Mouse (Mus musculus): ENCODE measurements around the gene Ptprb. TPM values are rescaled to one million over a fixed set of nuclear protein-coding genes. Genes with fewer than 3 reads are reported as not detected.

Gene Ptprb
- total and polyA plus RNA-seq, 3 experiments: not detected

- Histone ChIP-seq H3K27me3 (ENCODE audit: control insufficient read depth in 1 of 2, insufficient read depth in 2 of 2, low read length in 2 of 2) (no peaks in the 10 kb centered on the region), H3K36me3 (ENCODE audit: control insufficient read depth in 1 of 2, insufficient read depth in 2 of 2, low read length in 2 of 2) (no peaks in the 10 kb centered on the region), H3K4me1 (ENCODE audit: control insufficient read depth in 1 of 2, insufficient read depth in 2 of 2, low read length in 2 of 2) (no peaks in the 10 kb centered on the region), H3K9me3 (replicated peaks; ENCODE audit: insufficient read depth, low read length) (no peaks in the 10 kb centered on the region), H3K4me3 (ENCODE audit: control insufficient read depth in 1 of 2, insufficient read depth in 1 of 2, low read depth in 2 of 2, low read length in 2 of 2) (no peak overlapping the region), H3K79me2 (ENCODE audit: control insufficient read depth, insufficient read depth, low read length, poor library complexity) (no peaks in the 10 kb centered on the region), H3K9ac (ENCODE audit: control insufficient read depth, low read depth, low read length, poor library complexity, severe bottlenecking) (no peak overlapping the region), H3K27ac (ENCODE audit: control insufficient read depth, low read depth, low read length) (no peak overlapping the region)
- TF ChIP-seq SMC3 (IDR thresholded peaks at IDR 0.05; ENCODE audit: low read depth, low read length) (no peak), CHD1 (IDR thresholded peaks at IDR 0.05; ENCODE audit: low read depth, low read length) (no peak), MYC (IDR thresholded peaks at IDR 0.05; ENCODE audit: low read depth, low read length) (no peak), TBP (IDR thresholded peaks at IDR 0.05; ENCODE audit: low read depth, low read length) (no peak), MYB (IDR thresholded peaks at IDR 0.05; ENCODE audit: low read depth, low read length) (no peak), MAFK (IDR thresholded peaks at IDR 0.05; ENCODE audit: borderline replicate concordance, low read depth, low read length) (no peak), ETS1 (IDR thresholded peaks at IDR 0.05; ENCODE audit: low read depth, low read length) (no peak), SIN3A (IDR thresholded peaks at IDR 0.05; ENCODE audit: low read length) (no peak), KAT2A (conservative IDR thresholded peaks at IDR 0.05; ENCODE audit: low read depth, low read length) (no peak)
- no peak for DNase-seq (ENCODE audit: low read depth, low spot score)
Observed at GRCm38 (mm10) chr10:116267434-116267822, 7.9 kb upstream of the Ptprb start.

- no peaks in the 10 kb centered on the region for H3K27me3 ChIP-seq (ENCODE audit: control insufficient read depth in 1 of 2, insufficient read depth in 2 of 2, low read length in 2 of 2)
- H3K9me3 ChIP-seq (replicated peaks; ENCODE audit: insufficient read depth, low read length): no peaks in the 10 kb centered on the region
- H3K4me3 ChIP-seq (ENCODE audit: control insufficient read depth in 1 of 2, insufficient read depth in 1 of 2, low read depth in 2 of 2, low read length in 2 of 2): no peak overlapping the region
- no peaks in the 10 kb centered on the region for H3K79me2 ChIP-seq (ENCODE audit: control insufficient read depth, insufficient read depth, low read length, poor library complexity)
- no peaks in the 10 kb centered on the region for H3K4me1 ChIP-seq (ENCODE audit: control insufficient read depth in 1 of 2, insufficient read depth in 2 of 2, low read length in 2 of 2)
- DNase-seq (ENCODE audit: low read depth, low spot score): no peak
- H3K27ac ChIP-seq (ENCODE audit: control insufficient read depth, low read depth, low read length): no peak overlapping the region
- no peak overlapping the region for H3K9ac ChIP-seq (ENCODE audit: control insufficient read depth, low read depth, low read length, poor library complexity, severe bottlenecking)
- no peak for TF ChIP-seq POLR2AphosphoS2 (IDR thresholded peaks at IDR 0.05; ENCODE audit: low read length)
- TF ChIP-seq USF1 (IDR thresholded peaks at IDR 0.05; ENCODE audit: low read depth, low read length): no peak
- TF ChIP-seq TAL1 (IDR thresholded peaks at IDR 0.05; ENCODE audit: low read length): no peak
- no peak for TF ChIP-seq KAT2A (conservative IDR thresholded peaks at IDR 0.05; ENCODE audit: low read depth, low read length)
- no peak for TF ChIP-seq ZKSCAN1 (IDR thresholded peaks at IDR 0.05; ENCODE audit: low read depth, low read length)
- TF ChIP-seq SIN3A (IDR thresholded peaks at IDR 0.05; ENCODE audit: low read length): no peak
- TF ChIP-seq GABPA (IDR thresholded peaks at IDR 0.05; ENCODE audit: low read depth, low read length): no peak
- no peak for TF ChIP-seq JUND (IDR thresholded peaks at IDR 0.05; ENCODE audit: low read depth, low read length)
- TF ChIP-seq UBTF (IDR thresholded peaks at IDR 0.05; ENCODE audit: borderline replicate concordance, insufficient read depth, low read depth, low read length): no peak
- TF ChIP-seq RAD21 (IDR thresholded peaks at IDR 0.05; ENCODE audit: low read depth, low read length): no peak
- no peak for TF ChIP-seq POLR2AphosphoS5 (IDR thresholded peaks at IDR 0.05; ENCODE audit: borderline replicate concordance, low read depth, low read length)
- no peak for TF ChIP-seq CTCF (IDR thresholded peaks at IDR 0.05 in 2 of 3, conservative IDR thresholded peaks at IDR 0.05 in 1 of 3; ENCODE audit: control insufficient read depth in 1 of 3, insufficient read depth in 1 of 3, low read depth in 2 of 3, low read length in 3 of 3, poor library complexity in 1 of 3, severe bottlenecking in 1 of 3)
- no peak for TF ChIP-seq TCF12 (IDR thresholded peaks at IDR 0.05; ENCODE audit: low read depth, low read length)
- TF ChIP-seq MXI1 (IDR thresholded peaks at IDR 0.05; ENCODE audit: low read depth, low read length): no peak
- no peak for TF ChIP-seq ZMIZ1 (IDR thresholded peaks at IDR 0.05; ENCODE audit: low read depth, low read length)
- no peak for TF ChIP-seq MEF2A (IDR thresholded peaks at IDR 0.05; ENCODE audit: extremely low read depth, insufficient replicate concordance, low read depth, low read length, poor library complexity, severe bottlenecking)
- TF ChIP-seq ETS1 (IDR thresholded peaks at IDR 0.05; ENCODE audit: low read depth, low read length): no peak
- TF ChIP-seq GATA1 (IDR thresholded peaks at IDR 0.05; ENCODE audit: low read depth, low read length): no peak
- no peak for TF ChIP-seq HCFC1 (IDR thresholded peaks at IDR 0.05; ENCODE audit: low read depth, low read length)
- H3K36me3 ChIP-seq (ENCODE audit: control insufficient read depth in 1 of 2, insufficient read depth in 2 of 2, low read length in 2 of 2): no peaks in the 10 kb centered on the region
Observed at GRCm38 (mm10) chr10:116268343-116268742, 7.0 kb upstream of the Ptprb start.
